Mouse (Mus musculus) kidney, adult 8-10 months (tissue): ENCODE results near the gene 1700069L16Rik.

ENCODE experiments used
- DNase-seq, 2 experiments: peaks; one replicate each; pipeline ENCODE4 v3.0.0; 2022

1700069L16Rik gene

GRCm38 (mm10) chr5:113732182-113732581, 7.6 kb upstream of the 1700069L16Rik start:
- DNase-seq: no peak

- DNase-seq: no peak
Observed at GRCm38 (mm10) chr5:113731174-113731573, 6.6 kb upstream of the 1700069L16Rik start.

GRCm38 (mm10) chr5:113730641-113731121, 6.1 kb upstream of the 1700069L16Rik start:
- DNase-seq: no peak

GRCm38 (mm10) chr5:113728691-113729090, 4.1 kb upstream of the 1700069L16Rik start:
- no peak for DNase-seq

GRCm38 (mm10) chr5:113728011-113728410, 3.4 kb upstream of the 1700069L16Rik start:
- DNase-seq: no peak

GRCm38 (mm10) chr5:113727238-113727637, 2.7 kb upstream of the 1700069L16Rik start:
- DNase-seq: no peak

- DNase-seq: no peak
Observed at GRCm38 (mm10) chr5:113726618-113727017, 2.0 kb upstream of the 1700069L16Rik start.

GRCm38 (mm10) chr5:113725417-113725816, 845 bp upstream of the 1700069L16Rik start:
- DNase-seq: no peak

- DNase-seq: no peak
Observed at GRCm38 (mm10) chr5:113723567-113724237, 870 bp downstream of the 1700069L16Rik start.

- no peak for DNase-seq
Observed at GRCm38 (mm10) chr5:113722224-113723013, 2.2 kb downstream of the 1700069L16Rik start.

GRCm38 (mm10) chr5:113719221-113719661, 5.3 kb downstream of the 1700069L16Rik start:
- no peak for DNase-seq

- no peak for DNase-seq
Observed at GRCm38 (mm10) chr5:113716581-113717388, 7.8 kb downstream of the 1700069L16Rik start.

- no peak for DNase-seq
Observed at GRCm38 (mm10) chr5:113712861-113713260, 11.7 kb downstream of the 1700069L16Rik start.

- peak in 1 of 2 experiments; percentile 26 for DNase-seq
Observed at GRCm38 (mm10) chr5:113703803-113704585, 20.6 kb downstream of the 1700069L16Rik start.

GRCm38 (mm10) chr5:113700388-113701023, 24.1 kb downstream of the 1700069L16Rik start:
- DNase-seq: no peak

- DNase-seq: no peak
Observed at GRCm38 (mm10) chr5:113694415-113694814, 30.2 kb downstream of the 1700069L16Rik start.

- no peak for DNase-seq
Observed at GRCm38 (mm10) chr5:113694000-113694399, 30.6 kb downstream of the 1700069L16Rik start.

- no peak for DNase-seq
Observed at GRCm38 (mm10) chr5:113693196-113693755, 31.3 kb downstream of the 1700069L16Rik start.

GRCm38 (mm10) chr5:113690866-113691265, 33.7 kb downstream of the 1700069L16Rik start:
- no peak for DNase-seq

- DNase-seq: no peak
Observed at GRCm38 (mm10) chr5:113690069-113690548, 34.5 kb downstream of the 1700069L16Rik start.

- DNase-seq: no peak
Observed at GRCm38 (mm10) chr5:113687514-113687913, 37.1 kb downstream of the 1700069L16Rik start.
